Mouse (Mus musculus) embryonic facial prominence, embryonic 15.5 days (tissue): Measurements from ENCODE around the gene Btd. TPM values are rescaled to one million over a fixed set of nuclear protein-coding genes. Genes with fewer than 3 reads are reported as not detected.

ENCODE experiments used
- polyA plus RNA-seq: library from polyadenylated mRNA; unstranded; fragments of >200 nt; fragmentation: Nextera tagmentation; extraction: Ambion mirVana; gene quantifications from 2 replicates; pipeline ENCODE4 v1.2.1, GENCODE M21; 2015

The Btd gene
- polyA plus RNA-seq, 1 experiment from 2014 or later, result 33.5 TPM

Other genes with a start within 250 kb of the Btd start
- gene Sh3bp5, start 204.9 kb upstream of the Btd start, polyA plus RNA-seq, result 29.1 and 30.4 TPM in 2 replicates
- gene Eaf1, start 146.6 kb upstream of the Btd start, polyA plus RNA-seq, result 26.1 and 27.0 TPM in 2 replicates
- 55.4 and 57.5 TPM in 2 replicates for gene Mettl6, start 146.0 kb upstream of the Btd start, polyA plus RNA-seq
- 3.5 and 5.4 TPM in 2 replicates for gene Colq, start 49.7 kb upstream of the Btd start, polyA plus RNA-seq
- 2.5 and 3.8 TPM in 2 replicates for gene Gm49387, start 150 bp upstream of the Btd start, polyA plus RNA-seq
- gene Hacl1, start 258 bp downstream of the Btd start, polyA plus RNA-seq, result 11.5 and 13.3 TPM in 2 replicates
- 8.6 and 9.8 TPM in 2 replicates for gene Ankrd28, start 189.6 kb downstream of the Btd start, polyA plus RNA-seq